Mouse (Mus musculus): ENCODE measurements around the gene Gipc2.
"Not testable (repeated sequence)": the region's sequence is repeated elsewhere in the genome, so short reads cannot be mapped to it uniquely, and the experiment has no call there.

Gene Gipc2
- long read RNA-seq, experiment 1 = 0 reads
- long read RNA-seq, experiment 2, partial matches to known transcripts = 0 of 2 reads
- long read RNA-seq, experiment 2, other reads (novel, unspliced or antisense) = 1 of 2 reads

DNA sequence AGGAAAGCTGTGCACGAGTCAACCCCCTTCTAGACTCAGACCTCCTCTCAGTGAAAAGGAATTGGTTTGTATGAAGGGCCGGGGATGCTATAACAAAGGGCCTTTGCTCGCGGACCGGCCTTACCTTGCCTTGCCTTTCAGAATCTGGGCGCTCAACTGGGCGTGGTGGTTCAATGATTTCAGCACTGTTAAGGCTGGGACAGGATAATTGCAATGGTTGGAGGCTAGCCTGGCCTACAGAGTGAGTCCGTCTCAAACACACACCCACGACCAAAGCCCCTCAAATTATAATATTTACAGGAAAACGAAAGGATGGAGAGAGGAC is at the start of gene Gipc2:
TSS of gene Gipc2 (minus strand) at position 132 of the 325 bp plus-strand sequence.
- intact Hi-C loops (cut with DNase I) = no loop called here

DNA sequence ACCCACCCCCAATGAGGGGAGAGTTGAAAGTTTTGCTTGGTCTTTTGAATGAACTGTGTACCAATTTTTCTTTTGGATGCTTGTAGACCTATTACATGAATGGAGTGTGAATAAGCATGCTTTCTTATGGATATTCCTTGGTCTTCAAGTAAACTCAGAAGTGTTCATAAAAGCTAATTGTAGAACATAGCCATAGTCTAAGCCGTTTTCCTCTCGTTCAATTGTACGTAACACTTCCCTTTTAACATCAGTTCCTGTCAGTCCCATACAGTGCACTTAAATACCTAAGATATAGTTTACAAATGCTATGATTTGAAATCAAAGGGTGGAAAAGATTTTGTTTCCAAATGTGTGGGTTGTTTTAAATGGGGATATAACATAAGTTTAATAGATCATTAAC is 47.4 kb upstream of the Gipc2 start:
- intact Hi-C loops (cut with DNase I) = no loop called here

DNA sequence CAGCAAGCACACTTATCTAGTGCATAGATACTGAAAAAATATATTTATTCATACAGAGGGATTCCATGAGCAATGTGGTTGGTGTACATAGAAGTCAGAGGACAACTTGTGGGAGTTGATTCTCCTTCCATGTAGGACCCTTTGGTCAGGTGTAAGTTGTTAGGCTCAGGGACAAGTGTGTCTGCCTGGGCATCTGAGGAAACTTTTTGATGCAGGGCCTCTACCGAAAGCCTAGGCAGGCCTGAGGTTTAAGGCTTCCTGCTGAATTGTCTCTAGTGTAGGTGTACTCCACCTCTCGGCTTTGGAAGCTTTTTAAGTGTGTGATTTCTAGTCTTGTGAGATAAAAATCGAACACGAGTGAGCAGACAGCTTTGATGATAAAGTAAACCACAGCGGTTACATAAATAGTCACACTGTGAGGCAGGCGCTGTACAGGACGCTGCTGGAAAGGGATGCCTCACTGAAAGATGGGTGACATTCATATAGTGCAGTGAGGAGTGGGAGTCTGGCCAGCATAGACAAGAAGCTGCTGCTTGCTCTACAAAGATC is 45.8 kb upstream of the Gipc2 start:
- intact Hi-C loops (cut with DNase I) = loop anchor here (1.0 to 2.0 kb wide), 2 partner anchors 19 to 101 kb away; no protein-coding TSS in a partner anchor

DNA sequence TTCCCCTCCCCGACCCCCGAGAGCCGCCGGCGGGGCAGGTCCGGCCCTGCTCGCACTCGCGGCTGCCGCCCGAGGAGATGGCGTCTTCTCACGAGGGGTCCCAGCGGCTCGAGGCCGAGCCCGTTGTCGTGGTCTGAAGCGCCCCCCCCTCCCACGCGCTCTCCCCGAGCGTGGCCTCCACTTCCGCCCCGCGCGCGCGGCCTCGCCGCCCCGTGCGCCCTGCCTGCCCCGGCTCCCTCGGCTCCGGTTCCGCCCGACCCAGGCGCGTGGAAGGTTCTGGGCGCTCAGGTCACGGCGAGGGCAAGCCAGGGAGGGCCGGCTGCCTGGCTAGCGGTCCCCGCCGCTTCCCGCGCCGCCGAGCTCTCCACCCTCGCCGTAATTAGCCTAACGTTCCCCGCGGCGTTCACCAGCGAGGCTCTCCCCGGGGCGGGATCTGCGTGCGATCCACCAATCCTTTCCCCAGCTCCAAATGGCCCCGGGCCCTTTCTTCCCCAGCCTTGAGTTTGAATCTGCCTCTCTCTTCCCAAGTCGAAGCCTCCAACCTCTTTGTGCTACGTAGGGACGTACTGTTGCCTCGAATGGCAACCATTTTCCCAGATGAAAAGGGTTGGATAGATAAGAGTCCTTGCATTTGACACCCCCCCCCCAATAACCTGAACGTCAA is 44.8 kb upstream of the Gipc2 start:
- intact Hi-C loops (cut with DNase I) = loop anchor here (2.0 kb wide), 1 partner anchor 18 kb away; no protein-coding TSS in a partner anchor

DNA sequence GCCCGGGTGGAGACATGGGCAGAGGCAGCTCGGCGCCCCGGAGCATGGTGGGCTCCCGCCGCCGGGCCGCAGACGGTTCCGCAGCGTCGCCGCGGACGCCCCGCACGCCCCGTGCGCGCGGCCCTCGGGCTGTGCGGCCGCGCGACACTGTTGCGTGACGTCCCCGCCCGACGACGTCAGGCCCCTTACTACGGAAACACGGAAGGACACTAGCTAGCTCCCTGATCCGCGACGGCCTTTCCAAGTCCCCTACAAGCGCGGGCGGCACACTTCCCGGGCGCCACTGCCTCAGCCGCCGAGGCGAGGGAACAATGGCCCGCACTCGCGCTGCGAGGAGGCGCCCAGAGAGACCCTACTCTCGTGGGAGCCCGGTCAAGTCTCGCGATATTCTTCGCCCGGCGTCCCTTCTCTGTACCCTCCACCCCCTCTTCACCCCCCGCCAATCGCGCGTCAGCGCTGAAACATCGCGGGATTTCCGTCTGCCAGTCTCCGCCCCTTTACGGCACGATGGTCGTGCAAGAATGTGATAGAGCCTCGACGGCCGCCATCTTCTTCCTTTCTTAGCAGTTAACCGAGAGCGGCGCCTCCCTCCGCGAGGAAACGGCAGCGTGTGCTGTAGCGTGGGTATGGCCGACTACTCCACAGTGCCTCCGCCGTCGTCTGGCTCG is 44.1 kb upstream of the Gipc2 start, which contains the start of the genes Dnajb4 and Fubp1:
TSS of gene Dnajb4 (minus strand) at position 336 of the 668 bp plus-strand sequence.
TSS of gene Fubp1 (plus strand) at position 456 of the 668 bp plus-strand sequence.
- intact Hi-C loops (cut with DNase I) = loop anchor here (2.0 kb wide), 1 partner anchor 17 kb away; no protein-coding TSS in a partner anchor

DNA sequence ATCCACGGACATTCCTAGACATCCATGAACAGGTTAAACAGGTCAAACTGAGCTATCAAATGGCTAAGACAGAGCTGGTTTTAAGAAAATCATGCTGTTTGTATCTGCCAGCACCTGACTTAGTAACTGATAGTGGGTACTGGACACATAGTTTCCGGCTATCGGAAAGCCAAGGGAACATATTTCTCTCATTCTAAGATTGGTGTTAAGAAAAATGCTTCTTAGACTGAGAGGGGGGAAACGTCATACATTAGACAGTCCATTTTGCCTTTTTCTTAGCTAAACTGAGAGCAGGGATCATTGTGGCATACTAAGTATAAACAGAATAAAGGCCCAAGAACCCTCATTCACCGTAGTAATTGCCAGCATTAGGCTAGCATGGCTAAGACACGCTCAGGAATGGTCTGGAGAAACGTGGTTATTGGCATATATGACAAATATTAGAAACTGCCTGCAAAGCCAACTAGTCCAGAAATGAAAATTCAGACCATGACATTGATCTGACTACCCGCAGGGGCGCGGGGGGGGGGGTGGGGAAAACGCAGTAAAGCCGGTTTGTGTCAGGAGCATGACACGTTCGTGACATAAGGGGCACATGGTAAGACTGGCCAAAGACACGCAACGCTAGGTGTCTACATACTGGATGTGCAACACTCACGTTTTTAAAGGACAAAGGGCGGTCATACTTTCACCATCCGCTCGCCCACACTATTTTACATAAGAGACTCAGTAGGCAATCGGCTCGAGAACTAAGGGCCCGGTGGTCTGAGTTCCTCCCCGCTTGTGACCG is 43.3 kb upstream of the Gipc2 start:
- intact Hi-C loops (cut with DNase I) = no loop called here

DNA sequence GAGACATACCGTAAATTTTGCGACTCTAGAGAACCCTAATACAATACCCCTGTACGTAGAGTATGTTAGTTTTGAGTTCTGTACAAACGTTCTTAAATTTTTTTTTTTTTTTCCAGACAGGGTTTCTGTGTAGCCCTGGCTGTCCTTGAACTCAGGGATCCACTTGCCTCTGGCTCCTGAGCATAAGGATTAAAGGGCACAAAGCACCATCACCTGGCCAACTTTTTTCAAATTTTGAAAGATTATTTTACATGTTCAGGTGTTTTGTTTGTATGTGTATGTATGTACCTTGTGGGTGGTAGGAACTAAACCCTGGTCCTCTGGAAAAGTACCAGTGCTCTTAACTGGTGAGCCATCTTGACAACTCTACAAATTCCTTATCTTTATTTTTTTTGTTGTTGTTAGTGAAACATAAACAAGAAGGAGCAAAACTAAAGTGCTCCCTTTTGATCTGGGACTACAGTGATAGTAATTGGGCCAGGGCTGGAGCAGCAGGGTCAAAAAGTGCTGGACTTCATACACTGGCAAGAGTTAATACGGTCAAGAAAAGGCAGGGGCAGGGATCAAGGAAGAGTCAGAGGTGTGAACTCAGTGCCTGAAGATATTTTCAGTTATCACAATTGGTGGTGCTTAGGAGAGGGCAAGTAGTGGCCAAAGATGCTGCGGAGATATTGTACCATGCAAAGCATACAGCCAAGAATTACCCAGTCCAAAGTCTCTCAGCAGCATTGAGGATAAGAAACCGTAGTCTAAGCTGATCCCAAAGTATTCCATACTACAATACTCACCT is 42.3 kb upstream of the Gipc2 start:
- intact Hi-C loops (cut with DNase I) = no loop called here

DNA sequence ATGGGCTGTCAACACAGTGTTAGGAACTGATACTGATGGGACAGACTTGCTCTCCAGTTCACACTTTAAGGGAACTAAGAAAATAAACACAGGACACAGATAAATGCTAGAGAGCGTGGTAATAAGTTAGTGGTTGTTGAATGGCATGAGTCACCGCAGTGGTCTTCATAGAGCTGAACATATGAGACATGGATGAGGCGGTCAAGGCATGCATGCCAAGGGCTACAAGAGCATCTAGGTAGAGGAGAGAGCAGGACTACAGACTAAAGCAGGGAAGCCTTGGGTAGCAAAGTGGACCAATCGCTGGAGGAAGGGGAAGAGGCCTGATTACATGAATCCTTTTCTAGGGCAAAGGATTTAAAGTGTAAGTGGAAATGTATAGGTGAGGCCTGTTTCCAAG is 41.1 kb upstream of the Gipc2 start:
- intact Hi-C loops (cut with DNase I) = no loop called here

DNA sequence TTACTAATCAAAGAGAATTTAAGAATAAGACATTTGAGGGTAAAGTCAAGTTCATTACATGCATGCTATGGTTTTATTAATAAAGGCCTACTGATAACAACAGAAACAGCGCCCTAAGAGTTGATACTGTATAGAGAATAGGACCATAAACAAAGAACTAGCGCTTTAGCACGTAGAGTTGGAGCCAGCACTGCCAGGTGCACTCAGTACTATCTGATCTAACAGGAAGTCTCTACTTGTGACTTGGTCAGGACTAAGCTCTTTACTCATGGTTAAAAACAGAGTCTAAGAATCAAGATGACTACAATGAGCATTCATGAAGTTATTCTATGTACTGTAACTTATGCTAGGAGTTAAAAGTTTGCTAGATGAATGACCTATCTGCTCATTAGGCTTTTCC is 38.5 kb upstream of the Gipc2 start:
- intact Hi-C loops (cut with DNase I) = no loop called here

DNA sequence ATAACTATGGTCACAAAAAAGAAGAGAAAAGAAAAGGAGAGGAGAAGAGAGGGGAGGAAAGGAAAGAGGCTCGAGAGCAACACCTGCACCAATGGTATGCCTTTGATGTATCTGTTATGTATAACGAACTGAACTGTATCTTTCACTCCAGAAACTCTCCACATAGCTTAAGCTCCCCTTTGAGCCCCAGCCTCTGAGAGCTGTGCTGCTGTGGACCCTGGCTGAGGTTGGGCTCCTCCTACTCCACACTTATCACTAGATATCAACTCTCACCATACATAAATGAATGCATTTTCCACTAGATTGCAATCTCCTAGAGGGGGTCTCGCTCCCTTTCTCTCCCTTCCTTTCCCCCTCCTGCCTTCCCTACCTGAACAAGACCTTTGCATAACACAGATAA is 38.0 kb upstream of the Gipc2 start:
- intact Hi-C loops (cut with DNase I) = no loop called here

DNA sequence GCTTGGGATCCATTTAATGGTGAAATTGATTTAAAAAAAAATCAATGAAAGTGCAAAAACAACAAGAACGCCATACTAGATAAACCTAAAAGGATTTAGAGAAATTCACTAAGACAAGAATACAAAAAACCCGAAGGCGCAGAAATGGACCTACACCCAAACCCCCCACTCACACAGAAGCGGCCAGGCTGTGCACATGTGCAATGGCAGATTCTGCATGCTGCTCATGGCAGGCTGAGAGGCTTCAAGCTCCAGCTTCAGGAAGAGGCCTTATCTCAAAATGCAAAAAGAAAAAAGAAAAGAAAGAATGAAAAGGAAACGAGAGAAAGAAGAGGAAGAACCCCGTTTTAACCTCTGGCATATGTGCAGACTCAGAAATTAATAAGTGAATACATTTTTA is 37.4 kb upstream of the Gipc2 start:
- intact Hi-C loops (cut with DNase I) = no loop called here

DNA sequence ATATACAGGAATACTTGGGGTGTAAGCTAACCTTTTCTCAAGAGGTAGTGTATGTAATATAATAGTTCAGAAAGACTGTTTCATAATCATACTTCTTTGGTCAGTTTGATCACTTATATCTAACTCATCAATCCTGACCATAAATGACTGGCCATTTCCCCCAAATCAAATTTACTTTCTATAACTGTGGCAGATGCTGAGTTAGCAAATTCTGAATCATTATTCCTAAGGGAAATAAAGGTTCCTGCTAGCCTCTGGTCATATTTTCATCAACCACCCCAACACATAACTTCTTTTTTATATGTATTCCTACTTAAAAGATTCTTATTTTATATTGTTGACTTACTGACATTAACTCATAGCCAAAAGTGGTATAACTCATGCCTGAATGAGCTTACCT is 36.9 kb upstream of the Gipc2 start:
- intact Hi-C loops (cut with DNase I) = no loop called here

DNA sequence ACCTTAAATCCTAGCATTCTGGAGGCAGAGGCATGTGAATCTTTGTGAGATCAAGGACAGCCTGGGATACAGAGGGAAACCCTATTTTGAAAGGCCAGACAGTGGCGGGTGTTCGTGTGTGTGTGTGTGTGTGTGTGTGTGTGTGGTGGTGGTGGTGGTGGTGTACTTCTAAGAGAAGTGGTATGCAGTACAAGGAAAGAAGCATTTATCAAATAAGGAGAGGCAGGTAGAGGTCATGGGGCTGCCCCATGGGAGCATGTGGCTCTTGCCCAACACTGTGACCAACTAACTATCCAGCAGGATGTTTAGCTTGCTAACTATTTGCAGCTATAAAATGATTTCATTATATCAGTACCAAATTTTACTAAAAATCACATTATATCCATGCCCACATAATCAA is 35.6 kb upstream of the Gipc2 start:
- intact Hi-C loops (cut with DNase I) = no loop called here

DNA sequence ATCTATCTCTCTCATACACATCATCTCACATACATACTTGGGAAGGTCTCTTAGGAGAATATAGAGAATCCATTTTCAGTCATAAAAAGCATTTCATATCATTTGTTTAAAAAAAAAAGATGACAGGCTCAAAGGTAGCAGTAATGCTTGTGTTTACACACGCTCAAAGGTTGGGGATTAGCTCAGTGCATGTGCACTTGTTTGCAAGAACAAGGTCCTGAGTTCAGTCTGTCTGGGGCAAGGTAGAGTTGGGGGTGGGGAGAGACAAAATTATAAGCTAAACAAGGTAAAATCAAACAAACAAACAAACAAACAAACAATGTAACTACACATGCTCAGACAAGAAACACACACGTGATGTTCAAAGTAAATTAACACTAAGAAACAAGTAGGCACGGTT is 35.2 kb upstream of the Gipc2 start:
- intact Hi-C loops (cut with DNase I) = no loop called here

DNA sequence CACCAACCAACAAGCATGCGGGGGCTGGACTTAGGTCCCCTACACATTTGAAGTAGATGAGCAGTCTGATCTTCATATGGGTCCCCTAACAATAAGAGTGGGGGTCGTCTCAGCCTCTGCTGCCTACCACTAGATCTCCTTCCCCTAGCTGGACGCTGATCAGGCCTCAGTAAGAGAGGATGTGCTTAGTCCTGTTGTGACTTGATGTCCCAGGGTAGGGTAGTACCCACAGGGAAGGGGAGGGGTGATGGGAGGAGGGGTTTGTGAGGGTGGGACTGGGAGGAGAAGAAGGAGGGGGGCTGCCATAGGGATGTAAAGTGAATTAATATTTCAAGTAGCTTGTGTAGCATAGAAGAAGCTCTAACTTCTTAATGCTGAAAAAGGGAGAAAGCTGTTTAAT is 33.1 kb upstream of the Gipc2 start:
- intact Hi-C loops (cut with DNase I) = no loop called here

DNA sequence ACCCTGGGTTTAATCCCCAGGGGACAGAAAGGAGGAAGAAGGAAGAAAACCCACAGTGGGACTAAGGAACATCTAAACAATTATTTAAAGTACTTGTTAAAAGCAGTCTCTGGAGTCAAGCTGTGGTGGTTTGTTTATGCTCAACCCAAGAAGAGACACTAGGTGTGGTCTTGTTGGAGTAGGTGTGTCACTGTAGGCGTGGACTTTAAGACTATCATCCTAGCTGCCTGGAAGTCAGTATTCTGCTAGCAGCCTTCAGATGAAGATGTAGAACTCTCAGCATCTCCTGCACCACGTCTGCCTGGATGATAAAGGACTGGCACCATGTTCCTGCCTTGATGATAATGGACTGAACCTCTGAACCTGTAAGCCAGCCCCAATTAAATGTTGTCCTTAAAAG is 31.2 kb upstream of the Gipc2 start:
- intact Hi-C loops (cut with DNase I) = not testable (repeated sequence)

DNA sequence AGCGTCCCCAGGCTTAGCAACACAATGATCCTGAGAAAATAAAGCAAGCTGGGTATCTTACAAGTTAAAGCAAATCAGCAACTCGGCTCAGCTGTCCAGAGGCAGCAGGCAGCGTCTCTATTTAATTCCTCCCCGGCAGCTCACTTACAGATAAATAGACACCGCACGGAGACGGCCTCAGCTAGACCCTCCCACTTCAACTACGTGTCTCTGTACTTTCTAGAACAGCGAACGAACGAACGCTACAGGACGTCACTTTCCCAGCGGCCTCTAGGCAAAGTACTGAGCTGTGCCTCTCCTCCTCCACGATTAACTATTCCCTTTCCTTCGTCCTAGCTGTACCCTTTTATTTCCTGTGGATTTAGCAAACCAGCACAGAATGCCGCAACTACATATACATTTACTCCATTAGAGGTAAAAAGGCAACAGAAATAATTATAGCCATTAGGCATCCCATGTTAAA is 27.6 kb upstream of the Gipc2 start:
- intact Hi-C loops (cut with DNase I) = loop anchor here (2.0 to 5.0 kb wide), 2 partner anchors 17 to 81 kb away; partner anchors contain the start of genes Dnajb4 and Fubp1

DNA sequence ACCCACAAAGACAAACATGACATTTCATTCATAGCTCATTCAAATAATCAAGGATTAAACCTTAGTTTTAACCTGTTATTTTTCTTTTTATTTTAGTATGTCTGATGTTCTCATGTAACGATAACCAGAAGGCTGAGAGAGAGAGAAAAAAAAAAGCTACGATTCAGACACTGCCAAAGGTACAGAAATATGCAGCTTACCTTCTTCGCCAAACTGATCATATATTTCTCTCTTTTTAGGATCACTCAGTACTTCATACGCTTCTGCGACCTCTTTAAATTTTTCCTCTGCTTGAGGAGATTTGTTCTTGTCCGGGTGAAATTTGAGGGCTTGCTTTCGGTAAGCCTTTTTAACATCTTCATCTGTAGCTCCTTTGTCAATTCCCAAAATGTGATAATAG is 27.1 kb upstream of the Gipc2 start:
- intact Hi-C loops (cut with DNase I) = loop anchor here (2.0 to 5.0 kb wide), 2 partner anchors 18 to 81 kb away; partner anchors contain the start of genes Dnajb4 and Fubp1

DNA sequence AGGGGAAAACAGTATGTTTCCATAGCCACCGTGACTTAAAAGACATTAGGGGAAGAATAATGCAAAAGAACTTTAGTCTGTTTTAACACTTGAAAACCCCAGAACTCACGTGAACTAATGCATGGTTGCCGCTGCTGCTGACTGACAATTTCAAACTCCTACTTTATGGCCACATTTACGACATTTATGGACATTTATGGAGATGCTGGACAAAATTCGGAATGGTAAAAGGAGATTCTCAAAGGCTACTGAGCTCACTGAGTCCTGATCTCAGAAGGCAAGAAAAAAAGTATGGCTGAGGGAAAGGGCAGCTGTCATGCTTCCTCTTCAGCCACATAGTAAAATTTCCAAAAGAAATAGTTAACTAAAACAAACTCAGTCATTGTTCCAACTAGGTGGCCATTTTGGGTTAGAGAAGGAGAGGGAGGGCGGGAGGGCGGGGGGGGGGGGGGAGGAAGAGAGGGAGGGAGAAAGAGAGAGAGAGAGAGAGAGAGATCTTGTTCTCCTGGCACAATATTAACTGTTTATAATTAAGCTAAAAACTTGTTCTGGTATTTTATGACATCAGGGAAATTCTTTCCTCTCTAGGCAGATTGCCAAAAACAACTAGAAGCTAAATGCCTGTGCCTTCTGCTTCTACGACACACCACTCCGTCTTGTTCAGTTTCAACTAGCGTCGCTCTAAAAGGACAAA is 26.4 kb upstream of the Gipc2 start:
- intact Hi-C loops (cut with DNase I) = loop anchor here (2.0 to 5.0 kb wide), 2 partner anchors 18 to 80 kb away; partner anchors contain the start of genes Dnajb4 and Fubp1

DNA sequence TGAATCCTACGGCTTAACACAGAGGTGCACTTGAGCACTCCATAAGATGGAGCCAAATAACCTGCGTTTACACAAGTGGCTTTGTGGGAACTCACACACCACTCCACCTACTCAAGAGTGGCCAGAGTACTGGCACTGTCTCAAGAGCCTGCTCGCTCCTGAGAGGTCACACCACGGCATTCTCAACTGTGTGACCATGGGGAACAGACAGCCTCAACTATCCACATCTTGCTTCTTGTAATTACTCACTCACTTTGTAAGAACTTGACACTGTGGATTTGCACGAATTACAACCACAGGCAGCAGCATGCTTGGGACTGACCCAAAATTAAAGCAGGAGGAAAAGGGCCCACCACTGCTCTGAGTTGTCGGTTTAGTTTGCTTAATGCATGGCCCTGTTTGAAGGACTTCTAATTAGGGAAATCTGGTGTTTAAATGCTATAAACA is 25.8 kb upstream of the Gipc2 start:
- intact Hi-C loops (cut with DNase I) = loop anchor here (2.0 to 5.0 kb wide), 2 partner anchors 19 to 80 kb away; partner anchors contain the start of genes Dnajb4 and Fubp1
